Mouse (Mus musculus) neural tube, embryonic 15.5 days (tissue): Measurements from ENCODE around the gene Tph1. TPM values are rescaled to one million over a fixed set of nuclear protein-coding genes. Genes with fewer than 3 reads are reported as not detected.
A peak's percentile ranks its signal among the peaks of the same experiment; 100 is the strongest.
"Not testable (repeated sequence)": the region's sequence is repeated elsewhere in the genome, so short reads cannot be mapped to it uniquely, and the experiment has no call there.

Experiments
- ATAC-seq: fragments of 200-750 bp; cut with Nextera tagmentation; 2 replicates; pipeline ENCODE4 v1.8.0; 2017; ENCODE audit warnings: mild to moderate bottlenecking, moderate TSS enrichment, moderate library complexity; ENCODE audit not compliant: low FRiP score
- H3K27ac ChIP-seq: fragments of 300-500 bp; sonication (generic); replicated peaks from 2 replicates; pipeline ENCODE4 v1.5.1; 2015; ENCODE audit warnings: mild to moderate bottlenecking, inconsistent platforms
- H3K27me3 ChIP-seq: fragments of 300-500 bp; sonication (generic); replicated peaks from 2 replicates; pipeline ENCODE4 v1.6.1; 2015; ENCODE audit warnings: inconsistent platforms
- H3K36me3 ChIP-seq: fragments of 300-500 bp; sonication (generic); 2 replicates; pipeline ENCODE4 v1.6.1; 2015; ENCODE audit warnings: inconsistent platforms
- H3K4me1 ChIP-seq: fragments of 300-500 bp; sonication (generic); 2 replicates; pipeline ENCODE4 v1.6.1; 2015; ENCODE audit warnings: inconsistent platforms
- H3K4me2 ChIP-seq: fragments of 300-500 bp; sonication (generic); 2 replicates; pipeline ENCODE4 v1.6.1; 2015; ENCODE audit warnings: inconsistent platforms, mild to moderate bottlenecking, moderate library complexity
- H3K4me3 ChIP-seq: fragments of 300-500 bp; sonication (generic); replicated peaks from 2 replicates; pipeline ENCODE4 v1.5.1; 2015; ENCODE audit warnings: mild to moderate bottlenecking, inconsistent platforms
- H3K9ac ChIP-seq: fragments of 300-500 bp; sonication (generic); replicated peaks from 2 replicates; pipeline ENCODE4 v1.6.1; 2015; ENCODE audit warnings: mild to moderate bottlenecking, inconsistent platforms
- H3K9me3 ChIP-seq: fragments of 300-500 bp; sonication (generic); replicated peaks from 2 replicates; pipeline ENCODE4 v1.6.1; 2016; ENCODE audit warnings: inconsistent platforms
- WGBS: fragments of 180-500 bp; shearing (Covaris S2); methylation state at CpG from one replicate; pipeline ENCODE4 v1.1.7; 2015; ENCODE audit warnings: mixed read lengths; 5-methylcytosine and 5-hydroxymethylcytosine counted together
- polyA plus RNA-seq: library from polyadenylated mRNA; unstranded; fragments of >200 nt; fragmentation: Nextera tagmentation; extraction: Ambion mirVana; gene quantifications from 2 replicates; pipeline ENCODE4 v1.2.1, GENCODE M21; 2015

Tph1 gene
- polyA plus RNA-seq, 1 experiment from 2014 or later: not detected

DNA sequence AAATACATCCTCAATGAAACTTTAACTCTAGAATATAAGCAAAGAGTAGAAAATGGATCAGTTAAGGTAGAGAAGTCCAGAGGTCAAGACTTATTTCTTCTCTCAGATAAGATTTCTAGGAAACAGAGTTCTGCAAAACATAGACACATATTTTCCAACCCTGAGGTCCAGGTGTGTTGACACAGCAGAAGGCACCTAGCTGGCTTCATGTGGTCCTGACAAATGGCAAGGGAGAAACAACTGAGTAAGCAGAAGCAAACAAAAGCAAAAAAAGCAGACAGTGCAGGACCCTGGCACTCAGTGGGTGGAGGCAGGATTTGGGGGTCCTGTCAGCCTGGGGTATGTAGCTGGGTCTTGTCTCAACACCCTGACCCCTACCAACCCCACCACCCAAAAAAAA, 8.4 kb upstream of the Tph1 start:
- Histone ChIP-seq H3K4me2 (no peak overlapping the region), H3K4me1 (0 out of 2 replicates have a peak, but pooled peaks cover 3% of the 10 kb centered on the region), H3K9ac (no peak overlapping the region), H3K36me3 (no peaks in the 10 kb centered on the region), H3K9me3 (no peaks in the 10 kb centered on the region), H3K4me3 (no peak overlapping the region), H3K27me3 (no peaks in the 10 kb centered on the region), H3K27ac (no peak overlapping the region)
- no peak for ATAC-seq

DNA sequence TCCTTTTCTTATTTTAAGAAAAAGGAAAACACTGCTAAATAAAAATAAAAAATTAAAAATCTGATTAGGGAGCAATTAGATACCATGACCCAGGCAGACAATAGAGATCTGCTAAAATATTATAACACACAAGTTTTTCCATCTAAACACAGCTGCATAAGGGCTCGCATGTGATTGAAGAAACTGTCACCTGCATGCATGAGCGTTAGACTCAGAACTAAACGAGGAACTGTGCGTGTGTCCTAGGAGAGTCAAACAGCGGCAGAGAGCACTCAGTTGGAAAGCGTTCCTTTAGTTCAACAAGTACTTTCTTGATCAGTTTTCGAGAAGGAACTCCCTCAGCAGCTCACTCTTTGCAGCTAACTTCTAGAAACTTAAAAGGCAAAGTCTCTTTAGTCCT, 6.7 kb upstream of the Tph1 start:
- H3K36me3 ChIP-seq, H3K4me3 ChIP-seq, ATAC-seq, H3K9ac ChIP-seq, H3K9me3 ChIP-seq, H3K27me3 ChIP-seq, H3K4me2 ChIP-seq, H3K4me1 ChIP-seq, H3K27ac ChIP-seq: not testable (repeated sequence)
- 85% methylated on average over 7 of the region's 7 CpGs for WGBS

DNA sequence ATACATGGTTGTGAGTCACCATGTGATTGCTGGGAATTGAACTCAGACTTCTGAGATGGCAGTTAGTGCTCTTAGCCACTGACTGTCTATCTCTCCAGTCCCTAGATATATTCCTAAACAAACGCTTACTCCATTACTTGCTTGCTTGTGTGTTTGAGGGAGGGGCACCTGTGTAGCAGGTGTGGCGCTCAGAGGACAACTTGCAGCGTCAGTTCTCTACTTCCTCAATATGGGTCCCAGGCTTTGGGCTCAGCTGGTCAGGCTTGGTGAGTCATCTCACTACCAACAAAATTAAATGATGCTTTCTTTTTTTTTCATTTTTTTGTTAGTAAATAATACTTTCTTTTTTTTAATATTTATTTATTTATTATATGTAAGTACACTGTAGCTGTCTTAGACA, 6.1 kb upstream of the Tph1 start:
- ATAC-seq: no peak
- H3K9ac ChIP-seq: no peak overlapping the region
- H3K27me3 ChIP-seq: no peaks in the 10 kb centered on the region
- no peaks in the 10 kb centered on the region for H3K9me3 ChIP-seq
- H3K4me3 ChIP-seq: no peak overlapping the region
- H3K36me3 ChIP-seq: no peaks in the 10 kb centered on the region
- 95% methylated on average over 3 of the region's 3 CpGs for WGBS
- H3K4me1 ChIP-seq: 0 out of 2 replicates have a peak, but pooled peaks cover 3% of the 10 kb centered on the region
- no peak overlapping the region for H3K27ac ChIP-seq
- H3K4me2 ChIP-seq: no peak overlapping the region

GRCm38 (mm10) chr7:46676808-46677360, 4.5 kb upstream of the Tph1 start:
- no peak overlapping the region for H3K4me3 ChIP-seq
- ATAC-seq: no peak
- H3K4me2 ChIP-seq: no peak overlapping the region
- no peak overlapping the region for H3K9ac ChIP-seq
- no peaks in the 10 kb centered on the region for H3K9me3 ChIP-seq
- 0 out of 2 replicates have a peak, but pooled peaks cover 3% of the 10 kb centered on the region for H3K4me1 ChIP-seq
- H3K36me3 ChIP-seq: no peaks in the 10 kb centered on the region
- H3K27ac ChIP-seq: 0 out of 2 replicates have a peak overlapping the region, but pooled peaks have one; percentile 14
- 52% methylated on average over 5 of the region's 5 CpGs for WGBS
- H3K27me3 ChIP-seq: no peaks in the 10 kb centered on the region

- Histone ChIP-seq H3K27ac (no peak overlapping the region), H3K9ac (no peak overlapping the region), H3K4me2 (no peak overlapping the region), H3K4me3 (no peak overlapping the region), H3K9me3 (no peaks in the 10 kb centered on the region), H3K4me1 (0 out of 2 replicates have a peak, but pooled peaks cover 3% of the 10 kb centered on the region), H3K36me3 (no peaks in the 10 kb centered on the region), H3K27me3 (no peaks in the 10 kb centered on the region)
- ATAC-seq: no peak
- WGBS: 86% methylated on average over 8 of the region's 8 CpGs
These were observed 3.5 kb upstream of the Tph1 start for GRCm38 (mm10) chr7:46675886-46676285.

GRCm38 (mm10) chr7:46675061-46675460, 2.7 kb upstream of the Tph1 start:
- Histone ChIP-seq H3K9ac (no peak overlapping the region), H3K27me3 (no peaks in the 10 kb centered on the region), H3K27ac (no peak overlapping the region), H3K4me2 (no peak overlapping the region), H3K4me3 (no peak overlapping the region), H3K36me3 (no peaks in the 10 kb centered on the region), H3K4me1 (0 out of 2 replicates have a peak, but pooled peaks cover 3% of the 10 kb centered on the region), H3K9me3 (no peaks in the 10 kb centered on the region)
- WGBS: 91% methylated on average over 7 of the region's 7 CpGs
- no peak for ATAC-seq

DNA sequence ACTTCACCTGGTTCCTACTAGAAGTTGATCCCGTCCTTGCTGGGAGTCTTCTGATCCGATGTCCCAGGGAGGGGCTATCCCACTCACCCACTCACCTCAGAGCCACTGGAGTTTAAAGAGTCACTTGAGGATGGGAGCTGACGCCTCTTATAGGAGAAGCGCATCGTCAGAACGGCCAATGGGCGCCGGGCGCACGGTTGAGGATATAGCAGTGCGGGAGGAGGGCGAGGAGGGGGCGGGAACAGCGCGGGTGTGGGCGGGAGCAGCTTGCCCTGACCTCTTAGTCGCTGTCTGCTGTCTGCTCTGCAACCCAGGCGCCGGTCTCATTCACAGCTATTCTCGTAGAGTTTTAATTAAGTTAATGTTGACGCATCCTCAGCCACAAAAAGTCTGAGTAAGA, 5.1 kb downstream of the Tph1 start:
- H3K4me3 ChIP-seq: no peak overlapping the region; the same call in 1 of the 2 replicates
- peak overlapping the region; percentile 50 for H3K4me2 ChIP-seq
- no peaks in the 10 kb centered on the region for H3K36me3 ChIP-seq
- H3K27ac ChIP-seq: no peak overlapping the region
- H3K4me1 ChIP-seq: peaks cover 8% of the 10 kb centered on the region; the same call in 1 of the 2 replicates
- no peaks in the 10 kb centered on the region for H3K9me3 ChIP-seq
- H3K9ac ChIP-seq: no peak overlapping the region
- 2% methylated on average over 21 of the region's 21 CpGs for WGBS
- ATAC-seq: no peak
- H3K27me3 ChIP-seq: 0 out of 2 replicates have a peak, but pooled peaks cover 12% of the 10 kb centered on the region

DNA sequence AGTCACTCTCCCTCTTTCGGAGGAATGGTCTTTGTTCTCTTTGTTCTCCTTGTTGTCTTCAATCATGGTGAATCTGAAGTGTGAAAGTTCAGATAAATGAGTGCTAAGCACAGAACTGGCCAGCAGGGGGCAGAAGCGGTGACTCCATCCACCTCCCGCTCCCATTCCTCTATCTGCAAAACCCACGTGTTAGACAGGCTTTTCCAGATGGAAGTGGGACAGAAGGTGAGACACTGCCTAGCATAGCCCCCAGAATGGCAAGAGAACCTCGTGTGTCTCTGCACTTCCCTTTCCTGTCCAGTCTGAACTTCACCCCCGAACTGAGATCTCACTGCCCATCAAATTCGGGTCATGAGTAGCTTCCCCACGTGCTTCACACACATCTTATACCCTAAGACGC, 7.1 kb downstream of the Tph1 start:
- no peak overlapping the region for H3K4me2 ChIP-seq
- H3K9ac ChIP-seq: no peak overlapping the region
- no peak for ATAC-seq
- H3K27ac ChIP-seq: no peak overlapping the region
- peaks cover 12% of the 10 kb centered on the region; the same call in 1 of the 2 replicates for H3K4me1 ChIP-seq
- H3K27me3 ChIP-seq: 0 out of 2 replicates have a peak, but pooled peaks cover 12% of the 10 kb centered on the region
- no peaks in the 10 kb centered on the region for H3K9me3 ChIP-seq
- 36% methylated on average over 9 of the region's 9 CpGs for WGBS
- no peaks in the 10 kb centered on the region for H3K36me3 ChIP-seq
- no peak overlapping the region for H3K4me3 ChIP-seq

DNA sequence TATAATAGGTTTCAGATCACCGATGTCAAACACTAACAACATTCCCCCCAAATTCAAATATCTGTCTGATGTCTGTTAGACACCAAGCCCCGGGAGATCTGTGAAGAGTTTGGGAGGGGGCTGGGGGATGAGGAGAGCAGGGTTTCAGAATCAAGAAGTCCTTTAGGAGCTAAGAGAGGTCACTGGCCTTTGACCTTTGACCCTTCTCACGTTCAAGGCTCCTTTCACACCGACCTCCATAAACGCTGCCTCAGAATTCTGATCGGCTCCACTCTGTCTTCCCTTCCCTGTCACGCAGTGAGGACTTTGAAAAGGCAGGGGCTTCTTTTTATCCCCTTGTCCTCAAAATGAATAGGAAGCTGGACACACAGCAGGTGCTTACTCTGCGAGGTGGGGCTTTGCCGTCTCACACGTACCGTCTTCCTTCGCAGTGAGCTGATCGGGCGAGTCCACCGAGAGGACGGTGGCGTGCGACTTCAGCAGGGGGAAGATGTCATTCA, 10.7 kb downstream of the Tph1 start:
- WGBS: 15% methylated on average over 18 of the region's 18 CpGs
- Histone ChIP-seq H3K4me3 (no peak overlapping the region), H3K9me3 (no peaks in the 10 kb centered on the region), H3K27me3 (0 out of 2 replicates have a peak, but pooled peaks cover 12% of the 10 kb centered on the region), H3K4me2 (peak overlapping the region; percentile 35), H3K9ac (no peak overlapping the region), H3K4me1 (peaks cover 4% of the 10 kb centered on the region; the same call in 1 of the 2 replicates), H3K27ac (no peak overlapping the region), H3K36me3 (no peaks in the 10 kb centered on the region)
- ATAC-seq: no peak

GRCm38 (mm10) chr7:46652279-46652678, 20.1 kb downstream of the Tph1 start:
- no peak overlapping the region for H3K27ac ChIP-seq
- H3K27me3 ChIP-seq: no peaks in the 10 kb centered on the region
- no peaks in the 10 kb centered on the region for H3K36me3 ChIP-seq
- H3K9ac ChIP-seq: no peak overlapping the region
- WGBS: 78% methylated on average over 2 of the region's 2 CpGs
- no peak for ATAC-seq
- H3K4me3 ChIP-seq: no peak overlapping the region
- H3K4me1 ChIP-seq: no peaks in the 10 kb centered on the region
- H3K9me3 ChIP-seq: no peaks in the 10 kb centered on the region
- H3K4me2 ChIP-seq: no peak overlapping the region

- H3K4me1 ChIP-seq, H3K4me2 ChIP-seq, H3K27me3 ChIP-seq, H3K27ac ChIP-seq, H3K9ac ChIP-seq, H3K4me3 ChIP-seq, H3K9me3 ChIP-seq, H3K36me3 ChIP-seq, ATAC-seq: not testable (repeated sequence)
- 55% methylated on average over 5 of the region's 5 CpGs for WGBS
These were observed 22.1 kb downstream of the Tph1 start for GRCm38 (mm10) chr7:46650231-46650630.

DNA sequence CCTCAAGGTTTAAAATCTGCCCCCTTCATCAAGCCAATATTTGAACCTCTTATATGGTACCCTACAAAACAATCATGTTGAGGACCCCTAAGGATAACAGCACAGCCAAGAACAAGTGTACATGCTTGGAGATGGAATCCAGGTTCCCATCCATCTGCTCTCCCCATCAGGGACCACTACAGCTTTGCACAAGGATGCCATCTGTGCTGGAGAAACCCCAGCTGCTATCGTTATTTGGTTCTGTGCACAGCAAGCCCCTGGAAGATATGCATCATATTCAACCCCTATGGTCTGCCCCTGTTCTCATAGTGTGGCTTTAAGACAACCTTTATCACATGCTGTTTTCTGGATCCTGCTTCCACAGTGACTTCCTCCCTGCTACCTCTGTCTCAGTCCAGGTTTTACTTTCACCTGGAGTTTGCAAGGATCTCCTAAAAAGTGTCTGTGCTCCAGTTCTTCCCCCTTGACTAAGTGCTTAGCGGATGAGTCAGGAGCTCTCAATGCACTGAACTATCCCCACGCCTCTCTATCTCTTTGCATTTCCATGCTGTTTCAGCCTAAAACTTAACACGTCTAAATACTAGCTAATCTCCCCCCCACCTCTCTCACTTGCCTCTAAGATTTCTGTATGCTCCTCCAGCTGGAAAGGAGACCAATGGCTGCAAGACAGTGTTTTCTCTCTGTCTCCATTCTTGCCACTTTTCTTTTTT, 23.8 kb downstream of the Tph1 start:
- WGBS: 81% methylated on average over 4 of the region's 4 CpGs
- no peak overlapping the region for H3K4me2 ChIP-seq
- no peak for ATAC-seq

More for the DNA sequence above, 23.8 kb downstream of the Tph1 start:
- Histone ChIP-seq H3K9me3 (no peaks in the 10 kb centered on the region), H3K27ac (no peak overlapping the region), H3K27me3 (peaks cover 6% of the 10 kb centered on the region; the same call in 1 of the 2 replicates), H3K9ac (no peak overlapping the region), H3K4me3 (no peak overlapping the region), H3K36me3 (no peaks in the 10 kb centered on the region), H3K4me1 (no peaks in the 10 kb centered on the region)
